Comparison of ENCODE assay signal across 24 mouse cellular contexts in genomic region chr13:67850361-67850760, GRCm38 (mm10). TPM values are rescaled to one million over a fixed set of nuclear protein-coding genes. Genes with fewer than 3 reads are reported as not detected.
DNase-seq lines count a peak whose midpoint lies in the region; ATAC-seq and TF ChIP-seq lines count a peak whose summit lies in the region.
"Had no signal": no experiment of that assay in that cellular context is flagged by ENCODE, and none has a peak within 500 bp of the region (broad histone marks: within the 10 kb centered on the region; RNA-seq: fewer than 3 reads in every experiment).

No protein-coding gene starts in this region.

- peak; percentile 65 for DNase-seq in ES-CJ7 (ENCODE audit: low read depth, low spot score)
- DNase-seq in R1 (ENCODE audit: low read depth, low spot score): peak; percentile 74
- DNase-seq in limb, embryonic 10.5 days (ENCODE audit: low spot score): peak; percentile 9
- DNase-seq in hindbrain, embryonic 14.5 days (ENCODE audit: low spot score): no peak
- DNase-seq: adrenal gland, adult 8-10 months; adrenal gland, postnatal 14 days; adrenal gland, postnatal 36 days; cerebellum, adult 11-12 months; cerebellum, adult 2 months; cerebellum, adult 9-10 months; cerebellum, postnatal 10 days; cerebellum, postnatal 25 days; forebrain, postnatal 0 days had no signal

- H3K4me1 ChIP-seq in limb, embryonic 10.5 days: no peaks in the 10 kb centered on the region
- no peaks in the 10 kb centered on the region for H3K4me1 ChIP-seq in hindbrain, embryonic 14.5 days (replicated peaks; ENCODE audit: control insufficient read depth, insufficient read depth, low read length)
- no peaks in the 10 kb centered on the region for H3K4me1 ChIP-seq in intestine, postnatal 0 days (replicated peaks; ENCODE audit: control insufficient read depth, insufficient read depth, low read length)
- H3K4me1 ChIP-seq: embryonic facial prominence, embryonic 10.5 days; embryonic facial prominence, embryonic 12.5 days; forebrain, embryonic 13.5 days; forebrain, embryonic 15.5 days had no signal

- no peak overlapping the region for H3K9ac ChIP-seq in hindbrain, embryonic 14.5 days
- no peak overlapping the region for H3K9ac ChIP-seq in intestine, postnatal 0 days (ENCODE audit: low read depth, low read length)
- H3K9ac ChIP-seq: embryonic facial prominence, embryonic 12.5 days; forebrain, embryonic 13.5 days; forebrain, embryonic 15.5 days; forebrain, postnatal 0 days had no signal

- H3K9me3 ChIP-seq in limb, embryonic 10.5 days (replicated peaks): no peaks in the 10 kb centered on the region
- no peaks in the 10 kb centered on the region for H3K9me3 ChIP-seq in hindbrain, embryonic 14.5 days (ENCODE audit: control insufficient read depth, low read length)
- no peaks in the 10 kb centered on the region for H3K9me3 ChIP-seq in intestine, postnatal 0 days (ENCODE audit: control insufficient read depth)
- H3K9me3 ChIP-seq: embryonic facial prominence, embryonic 10.5 days; embryonic facial prominence, embryonic 12.5 days; forebrain, embryonic 13.5 days; forebrain, embryonic 15.5 days; G1E had no signal

- H3K27ac ChIP-seq in limb, embryonic 10.5 days: no peak overlapping the region
- no peak overlapping the region for H3K27ac ChIP-seq in hindbrain, embryonic 14.5 days
- no peak overlapping the region for H3K27ac ChIP-seq in intestine, postnatal 0 days (ENCODE audit: low read depth, low read length)
- H3K27ac ChIP-seq: embryonic facial prominence, embryonic 10.5 days; embryonic facial prominence, embryonic 12.5 days; forebrain, embryonic 13.5 days; forebrain, embryonic 15.5 days had no signal

- H3K4me3 ChIP-seq in limb, embryonic 10.5 days: no peak overlapping the region
- H3K4me3 ChIP-seq in hindbrain, embryonic 14.5 days (replicated peaks; ENCODE audit: low read length): no peak overlapping the region
- H3K4me3 ChIP-seq in intestine, postnatal 0 days (ENCODE audit: low read depth, low read length): no peak overlapping the region
- H3K4me3 ChIP-seq: embryonic facial prominence, embryonic 10.5 days; embryonic facial prominence, embryonic 12.5 days; forebrain, embryonic 13.5 days; forebrain, embryonic 15.5 days had no signal

- H3K36me3 ChIP-seq in limb, embryonic 10.5 days: no peaks in the 10 kb centered on the region
- H3K36me3 ChIP-seq in hindbrain, embryonic 14.5 days (replicated peaks; ENCODE audit: control insufficient read depth, insufficient read depth): no peaks in the 10 kb centered on the region
- H3K36me3 ChIP-seq in intestine, postnatal 0 days (ENCODE audit: control insufficient read depth, insufficient read depth): no peaks in the 10 kb centered on the region
- H3K36me3 ChIP-seq: embryonic facial prominence, embryonic 10.5 days; embryonic facial prominence, embryonic 12.5 days; forebrain, embryonic 15.5 days; G1E had no signal

- no peak for TF ChIP-seq CTCF in intestine, postnatal 0 days (IDR thresholded peaks at IDR 0.05; ENCODE audit: low read depth)

- no peak overlapping the region for H3K4me2 ChIP-seq in hindbrain, embryonic 14.5 days (replicated peaks)
- no peak overlapping the region for H3K4me2 ChIP-seq in intestine, postnatal 0 days (replicated peaks; ENCODE audit: low read depth)
- H3K4me2 ChIP-seq: embryonic facial prominence, embryonic 12.5 days; forebrain, embryonic 13.5 days; forebrain, embryonic 15.5 days had no signal

- no peak for ATAC-seq in hindbrain, embryonic 14.5 days (ENCODE audit: low FRiP score)
- no peak for ATAC-seq in intestine, postnatal 0 days
- ATAC-seq: activated CD4-positive, CD25-positive, alpha-beta regulatory T cell, adult 4 months; forebrain, embryonic 13.5 days; forebrain, embryonic 15.5 days; forebrain, postnatal 0 days; Patski had no signal

- WGBS in limb, embryonic 10.5 days: 81% methylated on average over 3 of the region's 3 CpGs
- WGBS in hindbrain, embryonic 14.5 days: 85% methylated on average over 3 of the region's 3 CpGs
- 81% methylated on average over 3 of the region's 3 CpGs for WGBS in intestine, postnatal 0 days

- H3K27me3 ChIP-seq in limb, embryonic 10.5 days (ENCODE audit: low read depth, poor library complexity, severe bottlenecking): no peaks in the 10 kb centered on the region
- H3K27me3 ChIP-seq in hindbrain, embryonic 14.5 days (ENCODE audit: control insufficient read depth, insufficient read depth, low read length): no peaks in the 10 kb centered on the region
- H3K27me3 ChIP-seq in intestine, postnatal 0 days (replicated peaks; ENCODE audit: control insufficient read depth, insufficient read depth, low read length): no peaks in the 10 kb centered on the region
- H3K27me3 ChIP-seq: embryonic facial prominence, embryonic 12.5 days; forebrain, embryonic 13.5 days; forebrain, embryonic 15.5 days had no signal

RNA-seq across cellular contexts. Expression of gene BC048507, which starts 12.8 kb away (rescaled TPM):
- polyA plus RNA-seq in limb, embryonic 10.5 days (2016; fragmentation: Nextera tagmentation; extraction: Ambion mirVana): not detected in 2 replicates
- not detected in 2 replicates for polyA plus RNA-seq in hindbrain, embryonic 14.5 days (2014; fragmentation: Nextera tagmentation; extraction: Ambion mirVana)
- polyA plus RNA-seq in intestine, postnatal 0 days (2015; fragmentation: Nextera tagmentation; extraction: Ambion mirVana): not detected in 2 replicates
- polyA plus RNA-seq: activated CD4-positive, CD25-positive, alpha-beta regulatory T cell, adult 4 months; C2C12; cerebellum, adult 2 months; embryonic facial prominence, embryonic 10.5 days; embryonic facial prominence, embryonic 12.5 days; embryonic facial prominence, embryonic 14.5 days; forebrain, embryonic 11.5 days; forebrain, embryonic 13.5 days; forebrain, embryonic 15.5 days; forebrain, postnatal 0 days; G1E had no signal

RNA-seq across cellular contexts. Expression of gene Gm10037, which starts 19.5 kb away (rescaled TPM):
- polyA plus RNA-seq in limb, embryonic 10.5 days (2016; fragmentation: Nextera tagmentation; extraction: Ambion mirVana): 2.0 and 3.7 TPM in 2 replicates
- polyA plus RNA-seq in hindbrain, embryonic 14.5 days (2014; fragmentation: Nextera tagmentation; extraction: Ambion mirVana): 5.2 and 7.5 TPM in 2 replicates
- polyA plus RNA-seq in intestine, postnatal 0 days (2015; fragmentation: Nextera tagmentation; extraction: Ambion mirVana): 0.47 TPM in 1 of 2 replicates, not detected in the other
- polyA plus RNA-seq: C2C12, G1E had no signal

RNA-seq across cellular contexts. Expression of gene Zfp273, which starts 36.8 kb away (rescaled TPM):
- polyA plus RNA-seq in limb, embryonic 10.5 days (2016; fragmentation: Nextera tagmentation; extraction: Ambion mirVana): 5.3 and 7.1 TPM in 2 replicates
- polyA plus RNA-seq in hindbrain, embryonic 14.5 days (2014; fragmentation: Nextera tagmentation; extraction: Ambion mirVana): 13.2 and 13.6 TPM in 2 replicates
- polyA plus RNA-seq in intestine, postnatal 0 days (2015; fragmentation: Nextera tagmentation; extraction: Ambion mirVana): 2.3 and 2.8 TPM in 2 replicates
